Mouse (Mus musculus) liver, embryonic 14.5 days (tissue): Measurements from ENCODE around the gene Gpat3. TPM values are rescaled to one million over a fixed set of nuclear protein-coding genes. Genes with fewer than 3 reads are reported as not detected.

Source experiments
- ATAC-seq: fragments of 200-750 bp; cut with Nextera tagmentation; 2 replicates; pipeline ENCODE4 v1.8.0; 2017; ENCODE audit warnings: moderate number of reproducible peaks, mild to moderate bottlenecking, moderate library complexity; ENCODE audit not compliant: insufficient read depth
- DNase-seq, 3 experiments: peaks; one replicate each; pipeline ENCODE4 v3.0.0-alpha.2; 2012 to 2013; ENCODE audit warnings: low read depth in 3 of 3, low spot score in 3 of 3
- H3K27ac ChIP-seq: fragments of 300-500 bp; sonication (generic); 2 replicates; pipeline ENCODE4 v1.5.1; 2014; ENCODE audit warnings: moderate library complexity, mild to moderate bottlenecking, control low read depth, inconsistent platforms
- H3K27me3 ChIP-seq: fragments of 300-500 bp; sonication (generic); 2 replicates; pipeline ENCODE4 v1.6.1; 2014; ENCODE audit warnings: mild to moderate bottlenecking, low read length, moderate library complexity; ENCODE audit not compliant: control insufficient read depth, insufficient read depth
- H3K36me3 ChIP-seq: fragments of 300-500 bp; sonication (generic); replicated peaks from 2 replicates; pipeline ENCODE4 v1.6.1; 2014; ENCODE audit warnings: low read depth; ENCODE audit not compliant: control insufficient read depth, insufficient read depth
- H3K4me1 ChIP-seq, 2 experiments: fragments of 200-500 bp in 1 of 2; fragments of 300-500 bp in 1 of 2; sonication (generic) in 1 of 2; replicated peaks; 2 replicates each; pipeline ENCODE4 v1.6.1; 2012 to 2014; ENCODE audit warnings: antibody characterized with exemption in 1 of 2, inconsistent platforms in 1 of 2, low read length in 1 of 2; ENCODE audit not compliant: control insufficient read depth in 2 of 2, insufficient read depth in 2 of 2
- H3K4me2 ChIP-seq: fragments of 300-500 bp; sonication (generic); 2 replicates; pipeline ENCODE4 v1.6.1; 2014; ENCODE audit warnings: low read depth, mild to moderate bottlenecking, control low read depth, moderate library complexity
- H3K4me3 ChIP-seq, 2 experiments: fragments of 200-500 bp in 1 of 2; fragments of 300-500 bp in 1 of 2; sonication (generic) in 1 of 2; 2 replicates each; pipeline ENCODE4 v1.5.1; 2012 to 2014; ENCODE audit warnings: low read depth in 2 of 2, low read length in 2 of 2, mild to moderate bottlenecking in 2 of 2, control low read depth in 1 of 2, inconsistent platforms in 1 of 2, moderate library complexity in 1 of 2; ENCODE audit not compliant: insufficient read depth in 1 of 2
- H3K9ac ChIP-seq: fragments of 300-500 bp; sonication (generic); replicated peaks from 2 replicates; pipeline ENCODE4 v1.6.1; 2014; ENCODE audit warnings: mild to moderate bottlenecking, control low read depth, moderate library complexity
- H3K9me3 ChIP-seq: fragments of 300-500 bp; sonication (generic); 2 replicates; pipeline ENCODE4 v1.6.1; 2016; ENCODE audit warnings: low read length, mixed read lengths; ENCODE audit not compliant: control insufficient read depth
- CTCF ChIP-seq: IDR thresholded peaks from 2 replicates; pipeline ENCODE4 v1.5.1; 2016; ENCODE audit warnings: antibody characterized with exemption, low read depth, control low read depth
- EP300 ChIP-seq: IDR thresholded peaks from 2 replicates; pipeline ENCODE4 v1.6.1; 2016; ENCODE audit warnings: antibody characterized with exemption, low read depth
- WGBS: fragments of 180-500 bp; shearing (Covaris S2); extraction: QIAGEN DNeasy Blood & Tissue Kit; methylation state at CpG from one replicate; pipeline ENCODE4 v1.1.7; 2014; ENCODE audit not compliant: insufficient replicate concordance; 5-methylcytosine and 5-hydroxymethylcytosine counted together
- polyA plus RNA-seq, 2 experiments: library from polyadenylated mRNA; depleted of rRNA in 1 of 2; stranded (reverse) in 1 of 2; unstranded in 1 of 2; fragments of >200 nt; fragmentation: Nextera tagmentation in 1 of 2; extraction: Ambion mirVana in 1 of 2; gene quantifications; 2 replicates each; pipeline versions ENCODE4 v1.2.1 to v1.2.3; 2012 to 2014

The Gpat3 gene
- polyA plus RNA-seq, 2 experiments = 0.77 to 0.94 TPM

GRCm38 (mm10) chr5:100844485-100844884, 1.0 kb upstream of the Gpat3 start:
- TF ChIP-seq CTCF = no peak
- no peak for TF ChIP-seq EP300
- Histone ChIP-seq H3K9ac (no peak overlapping the region), H3K4me2 (no peak overlapping the region), H3K9me3 (no peaks in the 10 kb centered on the region), H3K27me3 (peaks cover 45% of the 10 kb centered on the region), H3K4me1 (no peaks in the 10 kb centered on the region), H3K36me3 (no peaks in the 10 kb centered on the region), H3K4me3 (no peak overlapping the region), H3K27ac (no peak overlapping the region)
- 50% methylated on average over 3 of the region's 3 CpGs for WGBS
- DNase-seq = no peak
- no peak for ATAC-seq

GRCm38 (mm10) chr5:100845848-100846598, 510 bp downstream of the Gpat3 start:
- no peak for TF ChIP-seq EP300
- TF ChIP-seq CTCF = no peak
- peak overlapping the region; percentile 56 to 62 for H3K4me3 ChIP-seq
- no peaks in the 10 kb centered on the region for H3K4me1 ChIP-seq
- peak overlapping the region; percentile 31 for H3K9ac ChIP-seq
- peak overlapping the region; percentile 67 for H3K4me2 ChIP-seq
- ATAC-seq (peak; percentile 68; the same call in 1 of the 2 replicates), DNase-seq (peak in 1 of 3 experiments; percentile 22)
- H3K27me3 ChIP-seq = peaks cover 45% of the 10 kb centered on the region
- H3K9me3 ChIP-seq = no peaks in the 10 kb centered on the region
- WGBS = under 1% methylated on average over 52 of the region's 52 CpGs
- no peak overlapping the region for H3K27ac ChIP-seq
- H3K36me3 ChIP-seq = no peaks in the 10 kb centered on the region

GRCm38 (mm10) chr5:100846599-100846920, 1.0 kb downstream of the Gpat3 start:
- peak; percentile 11; the same call in 1 of the 2 replicates for ATAC-seq
- Histone ChIP-seq H3K9me3 (no peaks in the 10 kb centered on the region), H3K4me2 (peak overlapping the region; percentile 67), H3K36me3 (no peaks in the 10 kb centered on the region), H3K27me3 (peaks cover 45% of the 10 kb centered on the region), H3K4me1 (no peaks in the 10 kb centered on the region), H3K9ac (peak overlapping the region; percentile 31), H3K4me3 (peak overlapping the region; percentile 56 to 62), H3K27ac (no peak overlapping the region)
- no peak for DNase-seq
- WGBS = under 1% methylated on average over 22 of the region's 22 CpGs
- TF ChIP-seq CTCF (no peak), EP300 (no peak)

- H3K36me3 ChIP-seq = no peaks in the 10 kb centered on the region
- TF ChIP-seq EP300 (no peak), CTCF (no peak)
- peak overlapping the region; percentile 67; the same call in 1 of the 2 replicates for H3K4me2 ChIP-seq
- no peak for DNase-seq
- no peak overlapping the region for H3K27ac ChIP-seq
- no peak overlapping the region for H3K9ac ChIP-seq
- ATAC-seq = no peak
- H3K4me1 ChIP-seq = no peaks in the 10 kb centered on the region
- WGBS = 11% methylated on average over 2 of the region's 2 CpGs
- no peaks in the 10 kb centered on the region for H3K9me3 ChIP-seq
- no peak overlapping the region for H3K4me3 ChIP-seq
- H3K27me3 ChIP-seq = peaks cover 45% of the 10 kb centered on the region
These were observed 1.6 kb downstream of the Gpat3 start for GRCm38 (mm10) chr5:100847143-100847542.

- Histone ChIP-seq H3K27ac (no peak overlapping the region), H3K4me2 (no peak overlapping the region), H3K9ac (no peak overlapping the region), H3K4me3 (no peak overlapping the region), H3K9me3 (no peaks in the 10 kb centered on the region), H3K36me3 (no peaks in the 10 kb centered on the region), H3K27me3 (no peaks in the 10 kb centered on the region), H3K4me1 (0 out of 4 replicates have a peak, but pooled peaks cover 0 to 2% of the 10 kb centered on the region in 2 experiments)
- no peak for ATAC-seq
- no peak for DNase-seq
- 73% methylated on average over 4 of the region's 4 CpGs for WGBS
- TF ChIP-seq CTCF (no peak), EP300 (no peak)
These were observed 8.4 kb downstream of the Gpat3 start for GRCm38 (mm10) chr5:100853963-100854362.
